Mouse (Mus musculus) hindbrain, embryonic 14.5 days (tissue): ENCODE measurements at regions not wholly inside any gene's neighbourhood (a gene's known extent, or its start where the extent isn't known, plus 50 kb on each side); places are given as distances from the start of the nearest gene placed in this dataset.
A peak's percentile ranks its signal among the peaks of the same experiment; 100 is the strongest.

Source experiments
- ATAC-seq: fragments of 200-750 bp; cut with Nextera tagmentation; 2 replicates; pipeline ENCODE4 v1.8.0; 2017; ENCODE audit warnings: moderate number of reproducible peaks, mild to moderate bottlenecking, moderate TSS enrichment, moderate library complexity; ENCODE audit not compliant: low FRiP score
- DNase-seq: peaks from one replicate; pipeline ENCODE4 v3.0.0-alpha.2; 2015; ENCODE audit warnings: low spot score
- H3K27ac ChIP-seq: fragments of 300-500 bp; sonication (generic); 2 replicates; pipeline ENCODE4 v1.5.1; 2014; ENCODE audit warnings: mild to moderate bottlenecking, moderate library complexity
- H3K27me3 ChIP-seq: fragments of 300-500 bp; sonication (generic); 2 replicates; pipeline ENCODE4 v1.6.1; 2014; ENCODE audit warnings: mild to moderate bottlenecking, low read length, mixed read lengths; ENCODE audit not compliant: control insufficient read depth, insufficient read depth
- H3K36me3 ChIP-seq: fragments of 300-500 bp; sonication (generic); replicated peaks from 2 replicates; pipeline ENCODE4 v1.6.1; 2014; ENCODE audit not compliant: control insufficient read depth, insufficient read depth
- H3K4me1 ChIP-seq: fragments of 300-500 bp; sonication (generic); replicated peaks from 2 replicates; pipeline ENCODE4 v1.6.1; 2014; ENCODE audit warnings: antibody characterized with exemption, low read length, mixed read lengths; ENCODE audit not compliant: control insufficient read depth, insufficient read depth
- H3K4me2 ChIP-seq: fragments of 300-500 bp; sonication (generic); replicated peaks from 2 replicates; pipeline ENCODE4 v1.6.1; 2014; ENCODE audit warnings: mild to moderate bottlenecking, moderate library complexity
- H3K4me3 ChIP-seq: fragments of 300-500 bp; sonication (generic); replicated peaks from 2 replicates; pipeline ENCODE4 v1.5.1; 2014; ENCODE audit warnings: mild to moderate bottlenecking, low read length
- H3K9ac ChIP-seq: fragments of 300-500 bp; sonication (generic); 2 replicates; pipeline ENCODE4 v1.6.1; 2014
- H3K9me3 ChIP-seq: fragments of 300-500 bp; sonication (generic); 2 replicates; pipeline ENCODE4 v1.6.1; 2016; ENCODE audit warnings: low read length; ENCODE audit not compliant: control insufficient read depth
- WGBS: fragments of 180-500 bp; shearing (Covaris S2); extraction: QIAGEN DNeasy Blood & Tissue Kit; methylation state at CpG from one replicate; pipeline ENCODE4 v1.1.7; 2014; 5-methylcytosine and 5-hydroxymethylcytosine counted together

GRCm38 (mm10) chr8:23314275-23315123 is 903.3 kb downstream of the Mrps31 start:
- no peak for ATAC-seq
- Histone ChIP-seq H3K9ac (no peak overlapping the region), H3K9me3 (peaks cover 5% of the 10 kb centered on the region; the same call in 1 of the 2 replicates), H3K27me3 (no peaks in the 10 kb centered on the region), H3K4me3 (no peak overlapping the region), H3K36me3 (no peaks in the 10 kb centered on the region), H3K4me1 (no peaks in the 10 kb centered on the region), H3K27ac (no peak overlapping the region), H3K4me2 (no peak overlapping the region)
- 81% methylated on average over 16 of the region's 16 CpGs for WGBS
- DNase-seq = no peak

GRCm38 (mm10) chr8:23319556-23319955 is 908.4 kb downstream of the Mrps31 start:
- ATAC-seq (no peak), DNase-seq (peak; percentile 26)
- no peaks in the 10 kb centered on the region for H3K9me3 ChIP-seq
- H3K4me2 ChIP-seq = no peak overlapping the region
- no peak overlapping the region for H3K9ac ChIP-seq
- no peaks in the 10 kb centered on the region for H3K27me3 ChIP-seq
- H3K36me3 ChIP-seq = no peaks in the 10 kb centered on the region
- H3K4me3 ChIP-seq = no peak overlapping the region
- H3K4me1 ChIP-seq = no peaks in the 10 kb centered on the region
- WGBS = 57% methylated on average over 9 of the region's 9 CpGs
- H3K27ac ChIP-seq = no peak overlapping the region

GRCm38 (mm10) chr8:23321166-23321565 is 910.0 kb downstream of the Mrps31 start:
- WGBS = 85% methylated on average over 5 of the region's 5 CpGs
- H3K27ac ChIP-seq = no peak overlapping the region
- ATAC-seq (no peak), DNase-seq (no peak)
- H3K4me2 ChIP-seq = no peak overlapping the region
- no peaks in the 10 kb centered on the region for H3K36me3 ChIP-seq
- H3K27me3 ChIP-seq = no peaks in the 10 kb centered on the region
- no peak overlapping the region for H3K4me3 ChIP-seq
- no peak overlapping the region for H3K9ac ChIP-seq
- no peaks in the 10 kb centered on the region for H3K9me3 ChIP-seq
- no peaks in the 10 kb centered on the region for H3K4me1 ChIP-seq

- ATAC-seq (no peak), DNase-seq (no peak)
- Histone ChIP-seq H3K9me3 (no peaks in the 10 kb centered on the region), H3K36me3 (no peaks in the 10 kb centered on the region), H3K27ac (no peak overlapping the region), H3K9ac (no peak overlapping the region), H3K27me3 (no peaks in the 10 kb centered on the region), H3K4me3 (no peak overlapping the region), H3K4me1 (no peaks in the 10 kb centered on the region), H3K4me2 (no peak overlapping the region)
- 83% methylated on average over 4 of the region's 4 CpGs for whole genome bisulfite sequencing
These were observed 916.1 kb downstream of the Mrps31 start for GRCm38 (mm10) chr8:23327283-23327682.

- Histone ChIP-seq H3K27ac (no peak overlapping the region), H3K4me2 (no peak overlapping the region), H3K27me3 (no peaks in the 10 kb centered on the region), H3K36me3 (no peaks in the 10 kb centered on the region), H3K9ac (no peak overlapping the region), H3K4me1 (no peaks in the 10 kb centered on the region), H3K4me3 (no peak overlapping the region), H3K9me3 (0 out of 2 replicates have a peak, but pooled peaks cover 4% of the 10 kb centered on the region)
- DNase-seq = peak; percentile 59
- ATAC-seq = no peak
- WGBS = 33% methylated on average over 4 of the region's 4 CpGs
These were observed 933.0 kb downstream of the Mrps31 start for GRCm38 (mm10) chr8:23344161-23344560.

GRCm38 (mm10) chr8:23351367-23351930 is 940.3 kb downstream of the Mrps31 start:
- H3K4me1 ChIP-seq = no peaks in the 10 kb centered on the region
- no peak overlapping the region for H3K4me3 ChIP-seq
- 82% methylated on average over 15 of the region's 15 CpGs for WGBS
- H3K27me3 ChIP-seq = no peaks in the 10 kb centered on the region
- ATAC-seq (no peak), DNase-seq (no peak)
- no peaks in the 10 kb centered on the region for H3K9me3 ChIP-seq
- H3K36me3 ChIP-seq = no peaks in the 10 kb centered on the region
- no peak overlapping the region for H3K27ac ChIP-seq
- no peak overlapping the region for H3K4me2 ChIP-seq
- no peak overlapping the region for H3K9ac ChIP-seq

- H3K27ac ChIP-seq = no peak overlapping the region
- H3K4me2 ChIP-seq = no peak overlapping the region
- DNase-seq = no peak
- 61% methylated on average over 6 of the region's 6 CpGs for WGBS
- H3K9me3 ChIP-seq = no peaks in the 10 kb centered on the region
- H3K27me3 ChIP-seq = no peaks in the 10 kb centered on the region
- no peaks in the 10 kb centered on the region for H3K4me1 ChIP-seq
- no peak overlapping the region for H3K4me3 ChIP-seq
- no peak overlapping the region for H3K9ac ChIP-seq
- ATAC-seq = no peak
- H3K36me3 ChIP-seq = no peaks in the 10 kb centered on the region
These were observed 941.3 kb downstream of the Mrps31 start for GRCm38 (mm10) chr8:23352259-23353106.

GRCm38 (mm10) chr8:23360061-23360622 is 949.0 kb downstream of the Mrps31 start:
- Histone ChIP-seq H3K36me3 (no peaks in the 10 kb centered on the region), H3K9me3 (peaks cover 15% of the 10 kb centered on the region), H3K4me2 (no peak overlapping the region), H3K27me3 (no peaks in the 10 kb centered on the region), H3K27ac (no peak overlapping the region), H3K4me1 (no peaks in the 10 kb centered on the region), H3K9ac (no peak overlapping the region), H3K4me3 (no peak overlapping the region)
- DNase-seq (no peak), ATAC-seq (no peak)
- WGBS = 28% methylated on average over 12 of the region's 12 CpGs

GRCm38 (mm10) chr8:23360850-23361274 is 949.7 kb downstream of the Mrps31 start:
- Histone ChIP-seq H3K27me3 (no peaks in the 10 kb centered on the region), H3K36me3 (no peaks in the 10 kb centered on the region), H3K4me2 (no peak overlapping the region), H3K9me3 (peaks cover 16% of the 10 kb centered on the region), H3K9ac (no peak overlapping the region), H3K4me1 (no peaks in the 10 kb centered on the region), H3K4me3 (no peak overlapping the region), H3K27ac (no peak overlapping the region)
- peak; percentile 36 for DNase-seq
- 8% methylated on average over 9 of the region's 9 CpGs for WGBS
- ATAC-seq = peak; percentile 86
